Mouse (Mus musculus) forebrain, embryonic 11.5 days (tissue): ENCODE data around the gene Onecut3. TPM values are rescaled to one million over a fixed set of nuclear protein-coding genes. Genes with fewer than 3 reads are reported as not detected.
A peak's percentile ranks its signal among the peaks of the same experiment; 100 is the strongest.

Experiments
- ATAC-seq: fragments of 200-750 bp; cut with Nextera tagmentation; replicated peaks from 2 replicates; pipeline ENCODE4 v1.8.0; 2017; ENCODE audit warnings: moderate TSS enrichment; ENCODE audit not compliant: low FRiP score
- DNase-seq: peaks from one replicate; pipeline ENCODE4 v3.0.0-alpha.2; 2017; ENCODE audit warnings: low spot score
- H3K27ac ChIP-seq: fragments of 300-500 bp; sonication (generic); 2 replicates; pipeline ENCODE4 v1.5.1; 2014; ENCODE audit warnings: low read depth, low read length
- H3K27me3 ChIP-seq: fragments of 300-500 bp; sonication (generic); 2 replicates; pipeline ENCODE4 v1.6.1; 2014; ENCODE audit warnings: mild to moderate bottlenecking, low read length, mixed read lengths; ENCODE audit not compliant: control insufficient read depth, insufficient read depth
- H3K36me3 ChIP-seq: fragments of 300-500 bp; sonication (generic); 2 replicates; pipeline ENCODE4 v1.6.1; 2014; ENCODE audit warnings: mild to moderate bottlenecking, low read length, moderate library complexity, mixed read lengths; ENCODE audit not compliant: control insufficient read depth, insufficient read depth
- H3K4me1 ChIP-seq: fragments of 300-500 bp; sonication (generic); replicated peaks from 2 replicates; pipeline ENCODE4 v1.6.1; 2014; ENCODE audit warnings: low read length, mixed read lengths; ENCODE audit not compliant: control insufficient read depth, insufficient read depth
- H3K4me2 ChIP-seq: fragments of 300-500 bp; sonication (generic); 2 replicates; pipeline ENCODE4 v1.6.1; 2014; ENCODE audit warnings: low read depth, mild to moderate bottlenecking, low read length, moderate library complexity, mixed read lengths; ENCODE audit not compliant: severe bottlenecking
- H3K4me3 ChIP-seq: fragments of 300-500 bp; sonication (generic); 2 replicates; pipeline ENCODE4 v1.5.1; 2014; ENCODE audit warnings: low read depth, low read length
- H3K9ac ChIP-seq: fragments of 300-500 bp; sonication (generic); 2 replicates; pipeline ENCODE4 v1.6.1; 2014; ENCODE audit warnings: low read length
- H3K9me3 ChIP-seq: fragments of 300-500 bp; sonication (generic); 2 replicates; pipeline ENCODE4 v1.6.1; 2016; ENCODE audit warnings: low read length, mixed read lengths; ENCODE audit not compliant: control insufficient read depth
- WGBS: fragments of 180-500 bp; shearing (Covaris S2); extraction: QIAGEN DNeasy Blood & Tissue Kit; methylation state at CpG from one replicate; pipeline ENCODE4 v1.1.7; 2014; 5-methylcytosine and 5-hydroxymethylcytosine counted together
- polyA plus RNA-seq: library from polyadenylated mRNA; unstranded; fragments of >200 nt; fragmentation: Nextera tagmentation; extraction: Ambion mirVana; gene quantifications from 2 replicates; pipeline ENCODE4 v1.2.1, GENCODE M21; 2014

The Onecut3 gene
- polyA plus RNA-seq, 1 experiment from 2014 or later, result 0.53 TPM

- DNase-seq, result no peak
- Histone ChIP-seq H3K4me1 (0 out of 2 replicates have a peak, but pooled peaks cover 2% of the 10 kb centered on the region), H3K27ac (no peak overlapping the region), H3K27me3 (peaks cover 7% of the 10 kb centered on the region), H3K36me3 (no peaks in the 10 kb centered on the region), H3K9ac (no peak overlapping the region), H3K4me3 (no peak overlapping the region), H3K4me2 (peak overlapping the region; percentile 6; the same call in 1 of the 2 replicates), H3K9me3 (no peaks in the 10 kb centered on the region)
- 12% methylated on average over 14 of the region's 14 CpGs for WGBS
- ATAC-seq, result no peak
Observed at GRCm38 (mm10) chr10:80535071-80535470, 40.4 kb downstream of the Onecut3 start.

GRCm38 (mm10) chr10:80535711-80536110, 41.1 kb downstream of the Onecut3 start:
- H3K27ac ChIP-seq, result no peak overlapping the region
- no peaks in the 10 kb centered on the region for H3K36me3 ChIP-seq
- DNase-seq, result no peak
- H3K9ac ChIP-seq, result no peak overlapping the region
- H3K4me1 ChIP-seq, result 0 out of 2 replicates have a peak, but pooled peaks cover 2% of the 10 kb centered on the region
- no peak overlapping the region for H3K4me3 ChIP-seq
- 10% methylated on average over 13 of the region's 13 CpGs for WGBS
- peaks cover 7% of the 10 kb centered on the region for H3K27me3 ChIP-seq
- H3K4me2 ChIP-seq, result no peak overlapping the region
- no peak for ATAC-seq
- no peaks in the 10 kb centered on the region for H3K9me3 ChIP-seq

GRCm38 (mm10) chr10:80538180-80538579, 43.5 kb downstream of the Onecut3 start:
- Histone ChIP-seq H3K27ac (no peak overlapping the region), H3K27me3 (peaks cover 7% of the 10 kb centered on the region)

GRCm38 (mm10) chr10:80538710-80539394, 44.2 kb downstream of the Onecut3 start, which contains the start of gene Atp8b3:
Gene Atp8b3, minus strand, starts transcription at chr10:80539124.
- Histone ChIP-seq H3K9me3 (no peaks in the 10 kb centered on the region), H3K36me3 (peaks cover 2% of the 10 kb centered on the region), H3K9ac (no peak within 1 kb of the TSS), H3K4me3 (peak within 1 kb of the TSS; percentile 22), H3K27ac (no peak within 1 kb of the TSS), H3K27me3 (peaks cover 7% of the 10 kb centered on the region), H3K4me1 (0 out of 2 replicates have a peak, but pooled peaks cover 2% of the 10 kb centered on the region), H3K4me2 (peak within 1 kb of the TSS; percentile 45)
- peak; percentile 81 for ATAC-seq
- DNase-seq, result peak; percentile 88
- WGBS, result 2% methylated on average over 30 of the region's 30 CpGs

More at GRCm38 (mm10) chr10:80538180-80538579, 43.5 kb downstream of the Onecut3 start:
- ATAC-seq (no peak), DNase-seq (no peak)
- no peak overlapping the region for H3K4me3 ChIP-seq
- H3K9me3 ChIP-seq, result no peaks in the 10 kb centered on the region
- no peaks in the 10 kb centered on the region; the same call in 1 of the 2 replicates for H3K36me3 ChIP-seq
- H3K9ac ChIP-seq, result no peak overlapping the region
- 63% methylated on average over 5 of the region's 5 CpGs for WGBS
- H3K4me1 ChIP-seq, result 0 out of 2 replicates have a peak, but pooled peaks cover 2% of the 10 kb centered on the region
- no peak overlapping the region for H3K4me2 ChIP-seq

GRCm38 (mm10) chr10:80539493-80539892, 44.9 kb downstream of the Onecut3 start:
- DNase-seq (no peak), ATAC-seq (no peak)
- Histone ChIP-seq H3K4me3 (no peak overlapping the region), H3K27ac (no peak overlapping the region), H3K9ac (no peak overlapping the region), H3K4me1 (0 out of 2 replicates have a peak, but pooled peaks cover 2% of the 10 kb centered on the region), H3K36me3 (peaks cover 6% of the 10 kb centered on the region), H3K27me3 (peaks cover 7% of the 10 kb centered on the region), H3K9me3 (no peaks in the 10 kb centered on the region), H3K4me2 (no peak overlapping the region)
- WGBS, result 59% methylated on average over 5 of the region's 5 CpGs

GRCm38 (mm10) chr10:80543873-80544272, 49.2 kb downstream of the Onecut3 start:
- ATAC-seq (no peak), DNase-seq (no peak)
- H3K4me1 ChIP-seq, result no peaks in the 10 kb centered on the region
- H3K27ac ChIP-seq, result no peak overlapping the region
- H3K9ac ChIP-seq, result no peak overlapping the region
- no peaks in the 10 kb centered on the region for H3K27me3 ChIP-seq
- peaks cover 14% of the 10 kb centered on the region for H3K36me3 ChIP-seq
- H3K4me3 ChIP-seq, result no peak overlapping the region
- H3K4me2 ChIP-seq, result no peak overlapping the region
- H3K9me3 ChIP-seq, result no peaks in the 10 kb centered on the region
- 95% methylated on average over 14 of the region's 14 CpGs for WGBS

- H3K9ac ChIP-seq, result no peak overlapping the region
- ATAC-seq (no peak), DNase-seq (no peak)
- no peaks in the 10 kb centered on the region for H3K4me1 ChIP-seq
- H3K4me2 ChIP-seq, result no peak overlapping the region
- H3K27me3 ChIP-seq, result no peaks in the 10 kb centered on the region
- no peaks in the 10 kb centered on the region for H3K9me3 ChIP-seq
- WGBS, result 93% methylated on average over 8 of the region's 8 CpGs
- H3K27ac ChIP-seq, result no peak overlapping the region
- H3K36me3 ChIP-seq, result peaks cover 19% of the 10 kb centered on the region
- no peak overlapping the region for H3K4me3 ChIP-seq
Observed at GRCm38 (mm10) chr10:80545590-80545989, 51.0 kb downstream of the Onecut3 start.

GRCm38 (mm10) chr10:80546945-80547344, 52.3 kb downstream of the Onecut3 start:
- DNase-seq, result no peak
- no peaks in the 10 kb centered on the region for H3K9me3 ChIP-seq
- H3K4me2 ChIP-seq, result no peak overlapping the region
- no peaks in the 10 kb centered on the region for H3K27me3 ChIP-seq
- H3K4me1 ChIP-seq, result no peaks in the 10 kb centered on the region
- H3K9ac ChIP-seq, result no peak overlapping the region
- no peak overlapping the region for H3K4me3 ChIP-seq
- ATAC-seq, result no peak
- H3K27ac ChIP-seq, result no peak overlapping the region
- 96% methylated on average over 4 of the region's 4 CpGs for WGBS
- peaks cover 19% of the 10 kb centered on the region for H3K36me3 ChIP-seq

GRCm38 (mm10) chr10:80547539-80547938, 52.9 kb downstream of the Onecut3 start:
- peaks cover 19% of the 10 kb centered on the region for H3K36me3 ChIP-seq
- no peak overlapping the region for H3K4me3 ChIP-seq
- 92% methylated on average over 15 of the region's 15 CpGs for WGBS
- ATAC-seq (no peak), DNase-seq (no peak)
- no peaks in the 10 kb centered on the region for H3K4me1 ChIP-seq
- H3K27me3 ChIP-seq, result no peaks in the 10 kb centered on the region
- H3K9ac ChIP-seq, result no peak overlapping the region
- no peak overlapping the region for H3K27ac ChIP-seq
- no peaks in the 10 kb centered on the region for H3K9me3 ChIP-seq
- no peak overlapping the region for H3K4me2 ChIP-seq
